Mouse (Mus musculus): ENCODE measurements around the gene Zfand4. TPM values are rescaled to one million over a fixed set of nuclear protein-coding genes. Genes with fewer than 3 reads are reported as not detected.
A peak's percentile ranks its signal among the peaks of the same experiment; 100 is the strongest.
"Not testable (repeated sequence)": the region's sequence is repeated elsewhere in the genome, so short reads cannot be mapped to it uniquely, and the experiment has no call there.

The Zfand4 gene
- total RNA-seq (2014; fragmentation: Nextera tagmentation) = 20.2 and 32.4 TPM in 2 replicates
- 17.8 and 23.2 TPM in 2 replicates for total RNA-seq (2017)

- ATAC-seq (replicated peaks; ENCODE audit: low FRiP score, low TSS enrichment, poor library complexity, severe bottlenecking) = peak; percentile 92
Measured at GRCm38 (mm10) chr6:116264018-116264651, at the start of gene Zfand4. Gene Zfand4, plus strand, starts transcription at chr6:116264222.

GRCm38 (mm10) chr6:116227767-116228166 is 36.3 kb upstream of the Zfand4 start:
- no peak for ATAC-seq (replicated peaks; ENCODE audit: low FRiP score, low TSS enrichment, poor library complexity, severe bottlenecking)

- peak; percentile 97 for ATAC-seq (replicated peaks; ENCODE audit: low FRiP score, low TSS enrichment, poor library complexity, severe bottlenecking)
Measured at GRCm38 (mm10) chr6:116228785-116229525, 35.1 kb upstream of the Zfand4 start.

- ATAC-seq (replicated peaks; ENCODE audit: low FRiP score, low TSS enrichment, poor library complexity, severe bottlenecking) = not testable (repeated sequence)
Measured at GRCm38 (mm10) chr6:116234821-116235220, 29.2 kb upstream of the Zfand4 start.

- no peak for ATAC-seq (replicated peaks; ENCODE audit: low FRiP score, low TSS enrichment, poor library complexity, severe bottlenecking)
Measured at GRCm38 (mm10) chr6:116235336-116235735, 28.7 kb upstream of the Zfand4 start.

- ATAC-seq (replicated peaks; ENCODE audit: low FRiP score, low TSS enrichment, poor library complexity, severe bottlenecking) = no peak
Measured at GRCm38 (mm10) chr6:116238083-116238482, 25.9 kb upstream of the Zfand4 start.

- ATAC-seq (replicated peaks; ENCODE audit: low FRiP score, low TSS enrichment, poor library complexity, severe bottlenecking) = no peak
Measured at GRCm38 (mm10) chr6:116240371-116240770, 23.7 kb upstream of the Zfand4 start.

GRCm38 (mm10) chr6:116259649-116260048 is 4.4 kb upstream of the Zfand4 start:
- no peak for ATAC-seq (replicated peaks; ENCODE audit: low FRiP score, low TSS enrichment, poor library complexity, severe bottlenecking)

GRCm38 (mm10) chr6:116260481-116260880 is 3.5 kb upstream of the Zfand4 start:
- ATAC-seq (replicated peaks; ENCODE audit: low FRiP score, low TSS enrichment, poor library complexity, severe bottlenecking) = no peak

GRCm38 (mm10) chr6:116262824-116263223 is 1.2 kb upstream of the Zfand4 start:
- no peak for ATAC-seq (replicated peaks; ENCODE audit: low FRiP score, low TSS enrichment, poor library complexity, severe bottlenecking)

GRCm38 (mm10) chr6:116264836-116265235 is 814 bp downstream of the Zfand4 start:
- no peak for ATAC-seq (replicated peaks; ENCODE audit: low FRiP score, low TSS enrichment, poor library complexity, severe bottlenecking)

- ATAC-seq (replicated peaks; ENCODE audit: low FRiP score, low TSS enrichment, poor library complexity, severe bottlenecking) = no peak
Measured at GRCm38 (mm10) chr6:116265603-116266002, 1.6 kb downstream of the Zfand4 start.

- ATAC-seq (replicated peaks; ENCODE audit: low FRiP score, low TSS enrichment, poor library complexity, severe bottlenecking) = peak; percentile 35
Measured at GRCm38 (mm10) chr6:116266273-116267109, 2.5 kb downstream of the Zfand4 start.

- ATAC-seq (replicated peaks; ENCODE audit: low FRiP score, low TSS enrichment, poor library complexity, severe bottlenecking) = no peak
Measured at GRCm38 (mm10) chr6:116267110-116267423, 3.0 kb downstream of the Zfand4 start.

- no peak for ATAC-seq (replicated peaks; ENCODE audit: low FRiP score, low TSS enrichment, poor library complexity, severe bottlenecking)
Measured at GRCm38 (mm10) chr6:116275695-116276094, 11.7 kb downstream of the Zfand4 start.

GRCm38 (mm10) chr6:116278679-116279317 is 14.8 kb downstream of the Zfand4 start:
- ATAC-seq (replicated peaks; ENCODE audit: low FRiP score, low TSS enrichment, poor library complexity, severe bottlenecking) = no peak

GRCm38 (mm10) chr6:116281014-116281413 is 17.0 kb downstream of the Zfand4 start:
- ATAC-seq (replicated peaks; ENCODE audit: low FRiP score, low TSS enrichment, poor library complexity, severe bottlenecking) = no peak

GRCm38 (mm10) chr6:116282546-116282945 is 18.5 kb downstream of the Zfand4 start:
- no peak for ATAC-seq (replicated peaks; ENCODE audit: low FRiP score, low TSS enrichment, poor library complexity, severe bottlenecking)

GRCm38 (mm10) chr6:116283280-116283679 is 19.3 kb downstream of the Zfand4 start:
- no peak for ATAC-seq (replicated peaks; ENCODE audit: low FRiP score, low TSS enrichment, poor library complexity, severe bottlenecking)

GRCm38 (mm10) chr6:116286321-116286720 is 22.3 kb downstream of the Zfand4 start:
- no peak for ATAC-seq (replicated peaks; ENCODE audit: low FRiP score, low TSS enrichment, poor library complexity, severe bottlenecking)

Data from megakaryocyte-erythroid progenitor cell, adult 5-6 weeks (primary cell).